Mouse (Mus musculus) hindlimb bud, embryonic 11.5 days (tissue): ENCODE data around the gene Ttc41.
"Not testable (repeated sequence)": the region's sequence is repeated elsewhere in the genome, so short reads cannot be mapped to it uniquely, and the experiment has no call there.

ENCODE experiments used
- DNase-seq: peaks from one replicate; pipeline ENCODE4 v3.0.0-alpha.2; 2012; ENCODE audit warnings: low read depth, low spot score; ENCODE audit errors: extremely low spot score

Ttc41 gene

GRCm38 (mm10) chr10:86705318-86705921, at the start of gene Ttc41, which contains the start of gene Hsp90b1:
Gene Ttc41, plus strand, starts transcription at chr10:86705811.
Gene Hsp90b1, minus strand, starts transcription at chr10:86705509.
- peak; percentile 97 for DNase-seq

- not testable (repeated sequence) for DNase-seq
Measured at GRCm38 (mm10) chr10:86670550-86670949, 35.1 kb upstream of the Ttc41 start.

- not testable (repeated sequence) for DNase-seq
Measured at GRCm38 (mm10) chr10:86684797-86685178, 20.8 kb upstream of the Ttc41 start.

- not testable (repeated sequence) for DNase-seq
Measured at GRCm38 (mm10) chr10:86685179-86686016, 20.2 kb upstream of the Ttc41 start.

- not testable (repeated sequence) for DNase-seq
Measured at GRCm38 (mm10) chr10:86686017-86686360, 19.6 kb upstream of the Ttc41 start.

- DNase-seq: no peak
Measured at GRCm38 (mm10) chr10:86700251-86700650, 5.4 kb upstream of the Ttc41 start.

- no peak for DNase-seq
Measured at GRCm38 (mm10) chr10:86700973-86701372, 4.6 kb upstream of the Ttc41 start.

GRCm38 (mm10) chr10:86702312-86702920, 3.2 kb upstream of the Ttc41 start:
- DNase-seq: no peak

GRCm38 (mm10) chr10:86703375-86703774, 2.2 kb upstream of the Ttc41 start:
- no peak for DNase-seq

GRCm38 (mm10) chr10:86704141-86704540, 1.5 kb upstream of the Ttc41 start:
- no peak for DNase-seq

GRCm38 (mm10) chr10:86704589-86705191, 921 bp upstream of the Ttc41 start:
- DNase-seq: no peak

- DNase-seq: peak; percentile 95
Measured at GRCm38 (mm10) chr10:86705922-86706752, 526 bp downstream of the Ttc41 start.

GRCm38 (mm10) chr10:86707134-86707533, 1.5 kb downstream of the Ttc41 start:
- no peak for DNase-seq

GRCm38 (mm10) chr10:86712156-86712555, 6.5 kb downstream of the Ttc41 start:
- DNase-seq: no peak

- no peak for DNase-seq
Measured at GRCm38 (mm10) chr10:86727548-86727980, 22.0 kb downstream of the Ttc41 start.

GRCm38 (mm10) chr10:86728176-86728575, 22.6 kb downstream of the Ttc41 start:
- DNase-seq: no peak

GRCm38 (mm10) chr10:86730823-86731499, 25.4 kb downstream of the Ttc41 start:
- DNase-seq: peak; percentile 92

GRCm38 (mm10) chr10:86731500-86731863, 25.9 kb downstream of the Ttc41 start:
- DNase-seq: no peak

- DNase-seq: no peak
Measured at GRCm38 (mm10) chr10:86735036-86735435, 29.4 kb downstream of the Ttc41 start.

GRCm38 (mm10) chr10:86742918-86743317, 37.3 kb downstream of the Ttc41 start:
- DNase-seq: no peak
